Mouse (Mus musculus) left cerebral cortex, adult 2 months (tissue): Measurements from ENCODE around the gene Stk10. TPM values are rescaled to one million over a fixed set of nuclear protein-coding genes. Genes with fewer than 3 reads are reported as not detected.

ENCODE experiments used
- DNase-seq, 2 experiments: peaks; one replicate each; pipeline ENCODE4 v3.0.0; 2021 to 2022; ENCODE audit warnings: low spot score in 2 of 2, mixed read lengths in 1 of 2; ENCODE audit errors: extremely low spot score in 1 of 2
- H3K27ac ChIP-seq: fragments of 200-600 bp; 2 replicates; pipeline ENCODE4 v1.8.1; 2022
- H3K4me3 ChIP-seq: fragments of 200-600 bp; 2 replicates; pipeline ENCODE4 v1.8.1; 2022
- CTCF ChIP-seq: fragments of 200-600 bp; IDR thresholded peaks from 2 replicates; pipeline ENCODE4 v1.8.1; 2022; ENCODE audit warnings: antibody characterized with exemption, mild to moderate bottlenecking, moderate library complexity
- intact Hi-C: fragments of 180-260 bp; cut with DNase I; formaldehyde crosslinking; loops from one replicate; pipeline ENCODE4 v1.15.1; 2025
- total RNA-seq, 2 experiments: library from RNA; stranded (reverse); gene quantifications; 2 replicates each; pipeline ENCODE4 v1.2.3; 2021

The Stk10 gene
- total RNA-seq, 2 experiments from 2014 or later, result 6.7 to 8.7 TPM

DNA sequence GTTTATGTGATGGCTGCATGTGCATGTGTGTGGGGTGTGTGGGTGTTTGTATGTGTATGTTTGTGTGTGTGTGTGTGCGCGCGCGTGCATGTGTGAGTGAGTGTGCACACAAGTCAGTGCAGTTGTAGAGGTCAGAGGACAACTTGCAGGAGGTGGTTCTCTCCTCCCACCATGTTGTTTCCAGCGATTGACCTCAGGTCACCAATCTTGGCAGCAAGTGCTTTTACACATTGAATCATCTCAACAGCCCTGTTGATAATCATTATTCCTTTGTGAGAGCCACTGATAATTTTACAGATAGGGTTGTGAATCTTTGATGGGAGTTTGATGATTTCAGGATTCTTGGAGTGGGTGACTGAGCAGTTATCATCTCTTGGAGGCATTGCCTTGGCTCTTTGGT lies 99.6 kb downstream of the Stk10 start:
- no peak for TF ChIP-seq CTCF
- DNase-seq, result no peak
- H3K27ac ChIP-seq, result no peak overlapping the region
- intact Hi-C loops, result no loop called here
- H3K4me3 ChIP-seq, result no peak overlapping the region

DNA sequence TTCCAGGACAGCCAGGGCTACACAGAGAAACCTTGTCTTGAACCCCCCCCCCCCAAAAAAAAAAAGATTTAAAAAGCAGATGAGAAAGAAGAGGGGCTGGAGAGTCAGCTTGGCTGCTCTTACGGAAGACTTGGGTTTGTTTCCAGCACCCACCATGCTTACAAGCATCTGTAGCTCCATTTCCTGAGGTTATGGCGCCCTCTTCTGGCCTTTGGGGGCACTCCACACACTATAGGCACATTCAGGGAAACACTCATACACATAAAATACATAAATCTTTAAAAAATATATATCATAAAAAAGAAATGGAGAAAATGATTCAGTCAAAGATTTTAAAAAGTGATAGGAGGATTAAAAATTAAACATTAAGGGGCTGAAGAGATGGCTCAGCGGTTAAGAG lies 100.4 kb downstream of the Stk10 start:
- peak; percentile 23 for TF ChIP-seq CTCF
- H3K27ac ChIP-seq, result no peak overlapping the region
- DNase-seq, result no peak
- no peak overlapping the region for H3K4me3 ChIP-seq
- intact Hi-C loops, result no loop called here

DNA sequence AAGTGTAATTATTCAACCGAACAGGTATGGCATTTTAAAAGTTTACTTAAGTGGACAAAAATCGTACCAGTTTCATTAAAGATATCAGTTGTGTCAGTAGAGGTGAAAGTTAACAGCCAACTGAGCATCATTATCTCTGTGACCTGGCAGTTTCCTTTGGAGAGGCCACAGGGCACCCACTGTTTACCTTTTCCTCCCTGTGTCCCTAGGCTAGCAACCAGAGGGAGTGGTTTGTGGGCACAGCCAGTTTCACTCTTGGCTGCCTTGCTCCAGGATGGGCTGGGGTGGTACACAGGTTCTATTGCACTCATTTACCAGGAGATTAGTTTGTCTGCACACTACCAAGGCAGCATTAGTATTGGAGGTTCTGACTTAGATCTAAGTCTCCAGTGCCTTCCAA lies 101.0 kb downstream of the Stk10 start:
- intact Hi-C loops, result no loop called here

DNA sequence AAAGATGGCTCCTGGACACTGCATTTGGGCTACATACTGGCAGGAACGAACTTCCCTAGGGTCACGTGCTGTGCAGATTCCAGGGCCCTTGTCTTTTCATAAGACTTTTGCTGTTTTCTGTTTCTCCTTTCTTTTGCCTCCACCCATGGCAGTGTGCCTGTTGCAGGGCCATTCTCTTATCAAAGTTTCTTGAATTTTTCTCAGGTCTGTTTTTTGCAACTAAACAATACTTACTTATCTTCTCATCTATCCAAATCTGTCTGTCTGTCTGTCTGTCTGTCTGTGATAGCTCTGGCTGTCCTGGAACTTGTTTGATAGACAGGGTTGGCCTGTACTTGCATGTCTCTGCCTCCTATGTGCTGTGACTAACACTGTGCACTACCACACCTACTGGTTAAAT lies 101.7 kb downstream of the Stk10 start:
- no peak for DNase-seq

More for the DNA sequence above, 101.0 kb downstream of the Stk10 start:
- H3K4me3 ChIP-seq, result no peak overlapping the region
- no peak overlapping the region for H3K27ac ChIP-seq
- no peak for DNase-seq
- TF ChIP-seq CTCF, result no peak

DNA sequence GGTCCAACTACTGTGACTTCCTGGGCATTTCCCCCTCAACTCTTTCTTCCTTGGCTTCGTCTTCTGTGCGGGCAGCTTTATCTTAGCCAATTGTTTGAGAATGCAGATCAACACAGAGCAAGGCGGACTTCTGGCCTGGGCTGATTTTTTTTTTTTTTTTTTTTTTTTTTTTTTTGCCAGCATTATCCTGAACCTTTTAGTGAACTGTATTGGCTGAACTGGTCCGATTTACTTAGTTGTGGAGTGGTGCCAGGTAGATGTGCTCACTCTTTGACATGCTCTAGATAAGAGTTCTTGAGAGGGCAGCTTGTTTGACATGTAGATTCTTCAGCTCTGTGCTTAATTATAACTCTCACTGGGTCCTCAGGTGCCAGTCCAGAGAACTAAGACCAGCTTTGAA lies 103.2 kb downstream of the Stk10 start:
- H3K27ac ChIP-seq, result no peak overlapping the region
- intact Hi-C loops, result no loop called here
- H3K4me3 ChIP-seq, result no peak overlapping the region
- TF ChIP-seq CTCF, result no peak
- DNase-seq, result no peak

More for the DNA sequence above, 101.7 kb downstream of the Stk10 start:
- TF ChIP-seq CTCF, result no peak
- Histone ChIP-seq H3K27ac (no peak overlapping the region), H3K4me3 (no peak overlapping the region)
- intact Hi-C loops, result no loop called here

DNA sequence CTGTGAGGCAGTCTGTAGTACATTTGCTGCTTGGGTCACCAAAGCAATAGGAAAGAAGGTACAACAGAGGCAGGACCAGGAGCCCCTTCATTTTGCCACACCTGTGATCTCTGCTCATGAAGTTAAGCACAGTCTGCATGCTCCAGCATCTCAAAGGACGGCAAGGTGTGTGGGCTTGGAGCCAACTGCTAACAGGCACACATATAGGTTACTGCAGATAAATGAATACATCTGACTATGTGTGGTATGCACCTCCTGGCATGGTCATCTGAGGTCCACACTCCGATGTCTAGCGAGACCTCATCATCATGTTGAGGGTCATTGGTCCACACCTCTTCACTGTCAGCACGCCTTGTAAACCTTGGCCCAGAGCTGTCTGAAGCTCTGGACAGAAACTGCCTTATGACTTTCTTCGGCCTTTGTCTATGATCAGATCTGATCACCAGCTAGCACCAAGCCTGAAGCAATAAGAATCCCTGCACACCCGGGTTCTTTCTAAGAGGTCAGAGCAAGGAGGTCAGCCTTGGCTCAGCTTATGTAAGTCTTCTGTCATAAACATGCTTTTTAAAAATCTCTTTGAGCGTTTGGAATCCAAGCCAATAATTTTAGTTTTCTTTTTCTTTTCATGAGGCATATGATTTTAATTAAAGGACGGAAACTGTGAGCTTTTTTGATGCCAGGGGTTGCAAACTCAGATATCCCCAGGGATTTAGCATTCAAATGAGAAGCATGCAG lies 105.6 kb downstream of the Stk10 start:
- no peak for TF ChIP-seq CTCF
- Histone ChIP-seq H3K27ac (no peak overlapping the region), H3K4me3 (no peak overlapping the region)
- intact Hi-C loops, result no loop called here
- no peak for DNase-seq

DNA sequence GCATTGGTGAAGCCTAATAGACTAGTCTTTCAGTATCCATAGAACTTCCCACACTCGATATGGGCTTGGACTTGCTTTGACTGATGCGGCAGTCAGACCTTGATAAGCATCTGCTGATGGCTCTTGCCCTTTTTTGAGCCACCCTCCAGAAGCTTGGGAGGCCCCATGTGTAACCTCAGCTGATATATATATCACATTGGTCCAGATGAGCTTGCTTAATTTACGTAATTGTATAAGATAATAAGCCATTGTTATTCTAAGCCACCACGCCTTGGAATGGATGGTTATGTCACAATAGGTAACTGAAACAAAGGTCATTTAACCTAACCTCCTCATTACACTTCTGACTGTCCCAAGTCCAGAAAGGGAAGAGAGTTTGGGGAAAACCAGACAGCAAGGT lies 107.5 kb downstream of the Stk10 start:
- intact Hi-C loops, result loop anchor here (5.0 kb wide), 1 partner anchor 522 kb away; the partner anchor contains the start of gene Npm1
- Histone ChIP-seq H3K4me3 (no peak overlapping the region), H3K27ac (no peak overlapping the region)
- no peak for TF ChIP-seq CTCF
- DNase-seq, result no peak

DNA sequence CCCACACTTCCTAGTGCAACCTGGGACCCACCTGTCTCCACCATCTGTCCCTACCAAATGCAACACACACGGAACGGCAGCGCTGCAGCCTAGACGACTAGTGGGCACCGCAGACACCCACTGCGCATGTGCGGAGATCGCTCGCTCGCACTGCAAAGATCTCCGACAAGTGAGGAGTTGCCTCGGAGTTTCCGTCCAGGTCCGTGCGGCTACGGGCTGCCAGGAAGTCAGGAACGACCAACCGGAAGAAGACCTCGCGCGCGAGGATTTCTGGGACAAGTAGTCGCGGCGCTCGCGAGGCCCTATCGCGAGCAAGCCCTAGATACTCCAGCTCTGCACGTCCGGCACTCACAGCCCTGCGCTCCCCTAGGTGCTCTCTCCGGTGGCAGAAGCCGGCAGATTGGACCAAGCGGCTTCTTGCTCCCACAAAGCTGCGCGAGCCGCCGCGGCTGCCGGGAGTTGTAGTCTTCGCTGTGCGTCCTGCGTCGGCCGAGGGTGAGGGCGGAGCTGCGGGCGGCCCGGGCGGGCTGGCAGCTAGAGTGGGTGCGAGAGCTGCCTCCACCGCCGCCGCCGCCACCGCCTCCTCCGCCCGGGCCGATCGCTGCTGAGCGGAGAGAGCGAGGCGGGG lies 109.3 kb downstream of the Stk10 start, which contains the start of gene Fbxw11:
TSS of gene Fbxw11 (plus strand) at position 476 of the 628 bp plus-strand sequence.
- no peak; the same call in 1 of the 2 replicates for TF ChIP-seq CTCF
- Histone ChIP-seq H3K27ac (peak within 1 kb of the TSS; percentile 96), H3K4me3 (peak within 1 kb of the TSS; percentile 61)
- intact Hi-C loops, result loop anchor here (2.0 to 5.0 kb wide), 3 partner anchors 52 to 520 kb away; partner anchors contain the start of gene Npm1
- DNase-seq, result peak; percentile 94 to 95

DNA sequence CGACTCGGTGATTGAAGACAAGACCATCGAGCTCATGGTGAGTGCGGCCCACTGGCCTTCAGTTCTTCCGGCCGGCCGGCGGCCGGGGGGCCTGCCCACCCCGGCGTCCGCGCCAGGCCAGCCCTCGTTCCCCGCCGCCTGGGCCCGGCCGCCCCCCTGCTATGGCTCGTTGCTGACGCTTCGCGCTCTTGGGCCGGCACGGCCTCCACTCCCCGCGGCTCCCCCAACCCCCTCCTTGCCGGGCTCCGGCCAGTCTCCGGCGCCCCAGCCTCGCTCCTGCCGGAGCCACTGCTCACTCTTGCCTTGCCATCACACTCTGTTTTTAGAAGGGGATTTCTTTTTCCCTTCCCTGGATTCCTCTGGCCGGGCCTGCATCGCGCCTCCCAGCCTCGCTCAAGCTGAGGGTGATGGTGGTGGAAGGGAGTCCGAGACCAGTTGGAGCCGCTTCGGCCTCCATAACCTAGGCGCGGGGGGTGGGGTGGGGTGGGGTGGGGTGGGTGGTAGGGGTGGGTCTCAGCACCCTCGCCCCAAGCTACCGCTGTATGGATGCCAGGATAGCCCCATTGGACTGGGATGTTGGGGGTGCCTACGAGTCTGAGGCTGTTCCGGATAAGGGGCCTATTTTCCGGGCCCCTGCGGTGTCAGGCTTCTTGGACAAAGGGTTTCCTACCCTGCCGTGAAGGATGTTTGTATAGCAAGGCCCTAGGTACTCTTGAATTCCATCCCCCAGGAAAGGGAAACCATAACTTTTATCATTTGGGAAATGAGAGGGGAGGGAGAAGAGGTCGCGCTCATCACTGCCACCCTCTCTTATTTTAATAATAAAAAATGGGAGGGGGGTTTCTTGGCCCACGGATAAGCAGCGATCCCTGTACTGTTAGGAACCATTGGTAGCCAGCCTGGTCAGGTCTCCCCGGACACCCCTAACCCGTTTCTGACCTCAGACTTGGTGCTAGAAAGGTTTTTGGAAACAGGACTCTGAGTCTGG lies 110.1 kb downstream of the Stk10 start:
- DNase-seq, result no peak
- peak overlapping the region; percentile 96 for H3K27ac ChIP-seq
- peak overlapping the region; percentile 61 for H3K4me3 ChIP-seq
- intact Hi-C loops, result loop anchor here (2.0 to 5.0 kb wide), 3 partner anchors 52 to 519 kb away; partner anchors contain the start of gene Npm1
- TF ChIP-seq CTCF, result no peak

DNA sequence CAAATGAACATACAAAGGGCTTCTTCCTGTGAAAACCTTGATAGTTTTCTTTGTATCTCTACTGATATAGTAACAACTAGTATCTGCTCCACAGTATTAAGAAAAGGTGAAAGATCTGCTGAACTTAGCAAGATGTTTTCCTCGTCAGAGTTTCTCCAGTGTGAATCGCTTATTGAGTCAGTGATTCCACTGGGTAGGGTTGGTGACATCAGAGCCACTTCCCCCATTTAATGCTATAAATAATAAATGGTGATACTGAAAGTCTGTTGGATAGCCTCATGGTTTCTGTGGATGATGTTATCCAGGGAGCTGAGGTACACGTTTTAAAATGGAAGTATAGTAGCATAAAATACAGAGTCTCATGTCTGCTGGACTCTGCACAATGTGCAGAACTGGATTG lies 110.9 kb downstream of the Stk10 start:
- DNase-seq, result no peak
- no peak for TF ChIP-seq CTCF
- intact Hi-C loops, result loop anchor here (5.0 kb wide), 1 partner anchor 518 kb away; the partner anchor contains the start of gene Npm1
- H3K4me3 ChIP-seq, result peak overlapping the region; percentile 61
- H3K27ac ChIP-seq, result no peak overlapping the region; the same call in 1 of the 2 replicates

DNA sequence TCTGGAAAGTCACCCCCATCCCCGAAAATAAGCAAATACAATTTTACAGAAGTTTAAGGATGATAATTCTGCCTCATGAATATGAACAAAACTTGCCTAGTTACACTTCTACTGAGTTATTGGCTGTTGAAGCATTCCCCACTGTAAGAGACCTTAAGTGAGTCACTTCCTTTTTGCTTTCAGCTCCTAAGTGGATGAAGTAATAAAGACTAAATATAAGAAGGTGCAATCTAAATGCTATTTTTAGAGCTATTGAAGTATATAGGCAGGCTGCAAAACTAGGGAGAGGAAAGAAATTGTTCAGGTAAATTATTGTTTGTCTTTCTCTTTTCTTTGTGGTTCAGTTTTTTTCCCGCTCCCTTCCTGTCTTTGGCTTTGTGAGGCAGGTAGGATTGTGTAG lies 114.2 kb downstream of the Stk10 start:
- DNase-seq, result no peak
- H3K27ac ChIP-seq, result no peak overlapping the region
- no peak overlapping the region for H3K4me3 ChIP-seq
- intact Hi-C loops, result no loop called here
- no peak for TF ChIP-seq CTCF
